Mouse (Mus musculus): ENCODE measurements at regions not wholly inside any gene's neighbourhood (a gene's known extent, or its start where the extent isn't known, plus 50 kb on each side); places are given as distances from the start of the nearest gene placed in this dataset.

DNA sequence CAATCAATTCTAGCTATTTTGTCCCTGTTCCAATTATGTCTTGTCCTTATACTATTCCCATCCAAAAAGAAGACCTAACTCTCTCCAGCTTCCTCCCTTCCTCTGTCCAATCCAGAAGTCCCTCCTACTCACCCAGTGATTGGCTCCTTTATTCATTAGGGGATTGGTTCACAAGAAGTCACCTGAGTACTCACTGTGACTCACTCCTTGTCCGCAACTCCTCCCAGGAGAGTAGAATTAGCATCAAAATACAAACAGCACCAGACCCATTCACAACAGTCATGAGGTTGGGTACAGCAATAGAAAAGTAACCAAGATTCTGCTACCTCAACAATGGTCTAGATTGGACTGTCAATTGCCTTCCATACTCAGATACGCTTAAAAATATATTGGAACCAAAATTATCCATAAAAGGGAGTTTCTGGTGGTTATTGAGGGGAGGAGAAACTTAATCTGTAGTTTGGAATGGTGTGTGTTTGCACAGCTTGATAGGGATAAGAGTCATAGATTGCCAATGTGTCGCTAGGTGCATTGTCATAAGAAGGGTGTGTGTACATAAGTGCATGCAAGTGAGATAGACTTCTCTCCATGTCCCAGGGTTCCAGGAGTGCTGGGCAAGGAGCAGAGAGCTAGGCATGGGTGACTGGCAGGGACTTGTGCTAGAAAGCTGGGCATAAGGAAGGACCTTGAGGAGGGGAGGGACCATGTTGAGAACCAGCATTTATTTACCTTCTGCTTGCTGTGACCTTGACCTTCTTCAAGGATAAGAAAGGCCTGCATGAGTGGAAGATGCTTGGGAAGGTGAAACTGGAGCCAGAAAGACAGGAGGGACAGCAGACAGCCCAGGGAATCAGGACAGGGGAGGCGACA lies 187.1 kb downstream of the Gm7361 start:
- TF ChIP-seq GABPA (IDR thresholded peaks at IDR 0.05; ENCODE audit: low read depth, low read length): no peak
- no peak for TF ChIP-seq CTCF (IDR thresholded peaks at IDR 0.05 in 2 of 3, conservative IDR thresholded peaks at IDR 0.05 in 1 of 3; ENCODE audit: control insufficient read depth in 1 of 3, insufficient read depth in 1 of 3, low read depth in 2 of 3, low read length in 3 of 3, poor library complexity in 1 of 3, severe bottlenecking in 1 of 3)
- TF ChIP-seq SIN3A (IDR thresholded peaks at IDR 0.05; ENCODE audit: low read length): no peak
